Mouse (Mus musculus) right cerebral cortex, adult 18-20 months (tissue): Measurements from ENCODE around the gene Dqx1.

ENCODE experiments used
- DNase-seq: peaks from one replicate; pipeline ENCODE4 v3.0.0; 2022; ENCODE audit warnings: mixed read lengths

The Dqx1 gene

GRCm38 (mm10) chr6:83057790-83058189 lies at the start of gene Dqx1:
Gene Dqx1, plus strand, starts transcription at chr6:83057844.
- DNase-seq, result peak; percentile 34

GRCm38 (mm10) chr6:83008659-83009058 lies 49.0 kb upstream of the Dqx1 start:
- DNase-seq, result no peak

GRCm38 (mm10) chr6:83010010-83010409 lies 47.6 kb upstream of the Dqx1 start:
- no peak for DNase-seq

- no peak for DNase-seq
Measured at GRCm38 (mm10) chr6:83011255-83011654, 46.4 kb upstream of the Dqx1 start.

GRCm38 (mm10) chr6:83011756-83012155 lies 45.9 kb upstream of the Dqx1 start:
- DNase-seq, result no peak

- DNase-seq, result no peak
Measured at GRCm38 (mm10) chr6:83013444-83013843, 44.2 kb upstream of the Dqx1 start.

- DNase-seq, result no peak
Measured at GRCm38 (mm10) chr6:83014482-83015466, 42.9 kb upstream of the Dqx1 start.

- no peak for DNase-seq
Measured at GRCm38 (mm10) chr6:83015749-83016148, 41.9 kb upstream of the Dqx1 start.

- no peak for DNase-seq
Measured at GRCm38 (mm10) chr6:83017190-83017589, 40.5 kb upstream of the Dqx1 start.

GRCm38 (mm10) chr6:83019044-83019443 lies 38.6 kb upstream of the Dqx1 start:
- DNase-seq, result no peak

- DNase-seq, result no peak
Measured at GRCm38 (mm10) chr6:83020121-83020520, 37.5 kb upstream of the Dqx1 start.

- DNase-seq, result no peak
Measured at GRCm38 (mm10) chr6:83020836-83021593, 36.6 kb upstream of the Dqx1 start.

- DNase-seq, result no peak
Measured at GRCm38 (mm10) chr6:83023008-83023407, 34.6 kb upstream of the Dqx1 start.

- no peak for DNase-seq
Measured at GRCm38 (mm10) chr6:83023786-83024185, 33.9 kb upstream of the Dqx1 start.

GRCm38 (mm10) chr6:83024421-83024820 lies 33.2 kb upstream of the Dqx1 start:
- no peak for DNase-seq

- DNase-seq, result no peak
Measured at GRCm38 (mm10) chr6:83025221-83025620, 32.4 kb upstream of the Dqx1 start.

GRCm38 (mm10) chr6:83027293-83027692 lies 30.4 kb upstream of the Dqx1 start:
- DNase-seq, result no peak

- DNase-seq, result no peak
Measured at GRCm38 (mm10) chr6:83027706-83028105, 29.9 kb upstream of the Dqx1 start.

GRCm38 (mm10) chr6:83029777-83030176 lies 27.9 kb upstream of the Dqx1 start:
- DNase-seq, result no peak

GRCm38 (mm10) chr6:83031111-83031510 lies 26.5 kb upstream of the Dqx1 start:
- DNase-seq, result no peak

GRCm38 (mm10) chr6:83031921-83032590 lies 25.6 kb upstream of the Dqx1 start:
- no peak for DNase-seq

- no peak for DNase-seq
Measured at GRCm38 (mm10) chr6:83032769-83033191, 24.9 kb upstream of the Dqx1 start.
